Mouse (Mus musculus): ENCODE data around the gene Shc3. TPM values are rescaled to one million over a fixed set of nuclear protein-coding genes. Genes with fewer than 3 reads are reported as not detected.
A peak's percentile ranks its signal among the peaks of the same experiment; 100 is the strongest.

The Shc3 gene
- polyA plus RNA-seq (2021): 0.04 TPM

DNA sequence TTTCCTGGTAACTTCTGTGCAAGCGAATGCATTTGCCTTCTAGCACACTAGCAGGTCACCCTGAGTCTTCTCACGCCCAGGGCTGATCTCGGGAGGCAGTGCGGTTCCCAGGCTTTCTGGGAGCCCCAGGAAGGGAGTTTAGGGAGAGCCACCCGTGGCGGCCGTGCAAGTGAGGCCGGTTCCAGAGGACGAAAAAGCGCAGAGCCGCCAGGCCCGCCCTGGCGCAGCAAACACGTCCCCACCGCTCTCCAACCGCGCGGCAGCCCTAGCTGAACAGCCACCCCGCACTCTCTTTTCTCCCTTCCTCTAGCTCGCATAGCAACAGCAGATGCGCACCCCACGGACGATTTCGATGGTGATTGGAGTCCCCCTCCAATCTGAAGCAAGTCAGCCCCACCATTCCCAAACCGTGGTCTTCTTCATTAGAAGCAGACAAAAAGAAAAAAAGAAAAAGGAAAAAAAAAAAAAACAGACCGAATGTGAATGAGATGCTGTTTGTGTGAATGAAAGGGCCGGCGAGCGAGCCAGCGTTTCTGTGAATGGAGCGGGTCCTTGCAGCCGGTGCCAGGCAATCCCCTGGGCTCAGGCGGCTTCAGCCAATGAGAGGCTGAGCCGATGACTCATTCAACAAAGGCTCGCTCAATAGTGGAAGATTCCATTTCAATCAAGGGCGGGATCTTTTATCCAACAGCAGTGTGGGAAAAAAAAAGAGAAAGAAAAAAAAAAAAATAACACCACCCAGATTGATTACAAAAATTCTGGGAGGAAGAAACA lies at the start of gene Shc3:
Shc3 (minus strand) TSS at position 509 of the 774 bp plus-strand sequence.
- peaks cover 10% of the 10 kb centered on the region for H3K27me3 ChIP-seq
- DNase-seq (ENCODE audit: low read depth, low spot score) (no peak), ATAC-seq (peak; percentile 86)
- in situ Hi-C loops (cut with MboI; ENCODE audit: low pct_unique_long_range_greater_than_20kb): no loop called here
- ChIA-PET CTCF (no interaction called here), POLR2A (no interaction called here)
- TF ChIP-seq CTCF (IDR thresholded peaks at IDR 0.05): no peak

DNA sequence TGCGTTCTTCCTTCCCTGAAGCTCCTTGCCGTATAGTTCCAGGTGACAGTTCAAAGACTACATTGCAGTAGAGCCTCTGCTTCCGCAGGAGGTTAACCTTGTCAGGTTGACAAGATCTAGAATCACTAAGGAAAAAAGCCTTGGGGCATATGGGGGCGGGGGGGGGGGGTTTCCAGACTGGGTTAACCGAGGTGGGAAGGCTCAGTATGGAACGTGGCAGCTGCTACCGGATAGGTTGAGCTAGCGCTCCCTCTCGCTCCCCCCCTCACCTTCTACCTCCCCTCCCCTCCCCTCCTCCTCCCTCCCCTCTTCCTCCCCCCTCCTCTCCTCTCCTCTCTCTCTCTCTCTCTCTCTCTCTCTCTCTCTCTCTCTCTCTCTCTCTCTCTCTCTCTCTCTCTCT lies 49.4 kb upstream of the Shc3 start:
- TF ChIP-seq CTCF (IDR thresholded peaks at IDR 0.05): no peak
- ATAC-seq (no peak), DNase-seq (ENCODE audit: low read depth, low spot score) (no peak)
- peaks cover 9% of the 10 kb centered on the region for H3K27me3 ChIP-seq
- in situ Hi-C loops (cut with MboI; ENCODE audit: low pct_unique_long_range_greater_than_20kb): loop anchor here (5.0 to 10.0 kb wide), 3 partner anchors 164 to 671 kb away; no protein-coding TSS in a partner anchor
- ChIA-PET CTCF (interaction anchor here (1.1 to 1.5 kb wide), 3 partner anchors 14 to 194 kb away, joined by 3 to 8 read pairs (median 3); no protein-coding TSS in a partner anchor), POLR2A (interaction anchor here (0.5 kb wide), 1 partner anchor 16 kb away, joined by 3 read pairs; no protein-coding TSS in a partner anchor)

DNA sequence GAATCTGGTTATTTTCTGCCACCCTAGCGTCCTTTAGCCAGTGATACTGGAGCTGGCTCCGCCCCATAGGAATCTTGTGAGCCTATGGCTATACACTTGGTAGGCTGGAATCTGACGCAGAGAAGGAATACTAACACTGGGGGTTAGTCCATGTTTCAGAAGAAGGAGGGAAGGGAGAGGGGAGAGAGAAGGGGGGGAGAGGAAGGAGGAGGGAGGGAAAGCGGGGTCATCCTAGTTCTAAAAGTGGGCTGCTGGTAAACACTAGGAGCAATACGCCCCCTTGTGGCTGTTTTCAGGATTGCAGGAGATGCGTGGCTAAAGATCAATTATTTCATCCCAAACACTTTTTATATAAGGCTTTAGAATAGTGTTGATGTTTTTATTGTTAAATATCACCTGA lies 48.6 kb upstream of the Shc3 start:
- POLR2A ChIA-PET: no interaction called here
- DNase-seq (ENCODE audit: low read depth, low spot score) (no peak), ATAC-seq (no peak)
- peak; percentile 78 for TF ChIP-seq CTCF (IDR thresholded peaks at IDR 0.05)
- in situ Hi-C loops (cut with MboI; ENCODE audit: low pct_unique_long_range_greater_than_20kb): loop anchor here (5.0 to 10.0 kb wide), 3 partner anchors 163 to 671 kb away; no protein-coding TSS in a partner anchor
- CTCF ChIA-PET: interaction anchor here (0.9 to 1.5 kb wide), 4 partner anchors 13 to 193 kb away, joined by 3 to 8 read pairs (median 3); no protein-coding TSS in a partner anchor
- H3K27me3 ChIP-seq: peaks cover 11% of the 10 kb centered on the region

DNA sequence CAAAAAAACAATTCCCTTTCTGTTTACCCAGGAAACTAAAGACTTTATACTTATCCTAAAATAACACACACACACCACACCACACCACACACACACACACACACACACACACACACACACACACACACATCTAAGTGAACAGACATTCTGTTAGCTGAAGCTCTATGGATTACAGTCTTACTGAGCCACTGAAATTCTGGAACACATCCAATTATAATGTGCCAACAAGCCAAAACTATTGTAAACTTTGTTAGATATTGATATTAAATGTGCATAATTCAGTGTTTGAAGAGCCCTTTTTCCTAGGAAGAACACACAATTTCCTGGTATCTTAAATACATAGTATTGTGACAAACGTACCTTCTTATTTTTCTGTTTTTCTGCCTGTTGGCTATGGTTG lies 48.1 kb upstream of the Shc3 start:
- ChIA-PET CTCF (interaction anchor here (0.9 to 1.5 kb wide), 3 partner anchors 14 to 77 kb away, joined by 3 to 8 read pairs (median 3); no protein-coding TSS in a partner anchor), POLR2A (no interaction called here)
- H3K27me3 ChIP-seq: peaks cover 15% of the 10 kb centered on the region
- TF ChIP-seq CTCF (IDR thresholded peaks at IDR 0.05): no peak
- DNase-seq (ENCODE audit: low read depth, low spot score) (no peak), ATAC-seq (no peak)
- in situ Hi-C loops (cut with MboI; ENCODE audit: low pct_unique_long_range_greater_than_20kb): loop anchor here (5.0 to 10.0 kb wide), 3 partner anchors 163 to 670 kb away; no protein-coding TSS in a partner anchor

DNA sequence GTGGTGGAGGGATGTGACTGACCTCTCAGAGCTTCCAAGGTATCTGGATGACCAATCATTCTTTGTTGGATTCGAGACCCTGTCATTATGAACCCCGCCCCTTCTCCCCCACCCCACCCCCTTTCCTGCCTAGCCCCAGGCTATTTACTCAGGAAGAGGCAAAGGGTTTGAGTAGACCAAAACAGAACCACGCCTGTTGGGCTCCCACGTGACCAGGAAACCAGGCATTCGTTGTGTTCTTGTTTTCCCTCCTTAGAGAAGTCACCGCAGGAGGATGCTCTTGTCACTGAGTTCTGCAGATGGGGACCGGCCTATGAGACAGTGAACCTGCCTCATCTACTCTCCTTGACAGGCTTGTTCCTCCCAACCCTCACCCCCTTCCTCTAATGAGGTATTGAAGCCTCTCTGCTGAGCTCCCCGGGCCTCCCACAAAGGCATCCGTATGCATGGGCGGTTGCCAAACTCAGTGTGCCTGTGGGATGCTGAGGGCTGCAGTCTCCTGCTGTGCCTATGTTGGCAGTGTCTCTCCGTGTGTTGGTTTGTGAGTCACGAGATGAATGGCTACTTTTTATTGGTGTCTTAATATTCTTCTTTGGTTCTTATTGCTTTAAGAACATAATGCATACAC lies 47.3 kb upstream of the Shc3 start:
- POLR2A ChIA-PET: no interaction called here
- ATAC-seq (peak; percentile 80), DNase-seq (ENCODE audit: low read depth, low spot score) (peak; percentile 70)
- H3K27me3 ChIP-seq: peaks cover 18% of the 10 kb centered on the region
- CTCF ChIA-PET: no interaction called here
- no peak for TF ChIP-seq CTCF (IDR thresholded peaks at IDR 0.05)
- in situ Hi-C loops (cut with MboI; ENCODE audit: low pct_unique_long_range_greater_than_20kb): loop anchor here (5.0 to 10.0 kb wide), 3 partner anchors 162 to 669 kb away; no protein-coding TSS in a partner anchor

DNA sequence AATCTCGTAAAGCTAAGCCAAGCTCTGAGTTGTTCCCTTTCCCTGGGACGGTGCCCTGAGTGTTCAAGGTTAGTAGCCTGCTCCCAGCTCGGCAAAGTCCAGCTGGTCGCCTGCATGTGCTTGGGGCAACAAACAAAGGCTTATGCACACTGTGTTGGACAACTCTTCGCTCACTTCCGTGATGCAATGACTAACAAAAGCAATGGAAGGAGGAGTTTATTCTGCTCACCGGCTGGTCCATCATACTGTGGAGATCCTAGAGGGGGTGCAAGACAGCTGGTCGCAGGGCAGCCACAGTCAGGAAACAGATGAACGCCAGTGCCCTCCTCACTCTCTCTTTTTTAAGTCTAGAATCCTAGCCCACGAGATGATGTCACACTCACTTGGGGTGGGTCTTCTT lies 46.6 kb upstream of the Shc3 start:
- H3K27me3 ChIP-seq: peaks cover 18% of the 10 kb centered on the region
- TF ChIP-seq CTCF (IDR thresholded peaks at IDR 0.05): no peak
- no peak for DNase-seq (ENCODE audit: low read depth, low spot score)
- ChIA-PET CTCF (interaction anchor here (1.1 kb wide), 1 partner anchor 90 kb away, joined by 3 read pairs; no protein-coding TSS in a partner anchor), POLR2A (no interaction called here)
- ATAC-seq: no peak
- in situ Hi-C loops (cut with MboI; ENCODE audit: low pct_unique_long_range_greater_than_20kb): loop anchor here (5.0 to 10.0 kb wide), 3 partner anchors 161 to 669 kb away; no protein-coding TSS in a partner anchor

DNA sequence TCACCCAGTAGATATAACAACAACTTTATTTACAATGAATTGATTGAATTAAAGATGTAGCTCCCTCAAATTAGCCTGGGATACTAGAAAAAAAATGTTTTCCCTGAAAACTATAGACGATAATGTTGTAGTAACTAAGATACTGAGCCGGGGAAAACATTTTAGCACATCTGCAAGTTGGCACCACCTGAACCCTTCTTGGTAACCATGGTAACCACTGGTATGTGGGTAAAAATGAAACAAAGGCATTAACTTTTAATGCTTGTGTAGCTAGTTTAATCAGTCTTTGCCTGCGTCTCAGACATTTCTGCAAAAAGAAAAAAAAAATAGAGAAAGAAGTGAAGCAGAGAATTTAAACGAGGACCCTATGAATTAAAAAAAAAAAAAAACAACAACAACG lies 42.3 kb upstream of the Shc3 start:
- ATAC-seq (no peak), DNase-seq (ENCODE audit: low read depth, low spot score) (no peak)
- in situ Hi-C loops (cut with MboI; ENCODE audit: low pct_unique_long_range_greater_than_20kb): loop anchor here (10.0 kb wide), 2 partner anchors 157 to 187 kb away; no protein-coding TSS in a partner anchor
- POLR2A ChIA-PET: interaction anchor here (0.6 kb wide), 1 partner anchor 112 kb away, joined by 3 read pairs; no protein-coding TSS in a partner anchor
- CTCF ChIA-PET: no interaction called here
- peaks cover 15% of the 10 kb centered on the region for H3K27me3 ChIP-seq
- TF ChIP-seq CTCF (IDR thresholded peaks at IDR 0.05): no peak

DNA sequence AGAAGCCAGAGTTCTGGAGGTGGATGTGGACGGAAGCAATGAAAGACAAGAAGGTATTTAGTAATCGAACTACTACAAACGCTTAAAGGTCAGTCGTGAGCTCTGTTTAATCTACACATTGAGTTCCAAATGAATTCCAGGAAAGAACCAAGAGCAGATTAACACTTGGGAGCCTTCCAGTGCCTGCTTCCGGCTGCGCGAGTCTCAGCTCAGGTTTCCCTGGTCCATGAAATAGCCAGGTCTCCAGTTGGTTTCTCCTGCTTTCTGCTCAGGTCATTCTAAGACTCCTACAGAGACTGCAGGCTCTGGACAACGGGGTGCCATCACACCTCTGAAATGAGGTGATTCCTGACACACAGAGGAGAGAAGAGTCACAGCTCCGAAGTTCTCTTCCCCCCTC lies 41.8 kb upstream of the Shc3 start:
- in situ Hi-C loops (cut with MboI; ENCODE audit: low pct_unique_long_range_greater_than_20kb): loop anchor here (10.0 kb wide), 2 partner anchors 156 to 186 kb away; no protein-coding TSS in a partner anchor
- TF ChIP-seq CTCF (IDR thresholded peaks at IDR 0.05): no peak
- peaks cover 14% of the 10 kb centered on the region for H3K27me3 ChIP-seq
- POLR2A ChIA-PET: no interaction called here
- ATAC-seq (no peak), DNase-seq (ENCODE audit: low read depth, low spot score) (no peak)
- CTCF ChIA-PET: no interaction called here

DNA sequence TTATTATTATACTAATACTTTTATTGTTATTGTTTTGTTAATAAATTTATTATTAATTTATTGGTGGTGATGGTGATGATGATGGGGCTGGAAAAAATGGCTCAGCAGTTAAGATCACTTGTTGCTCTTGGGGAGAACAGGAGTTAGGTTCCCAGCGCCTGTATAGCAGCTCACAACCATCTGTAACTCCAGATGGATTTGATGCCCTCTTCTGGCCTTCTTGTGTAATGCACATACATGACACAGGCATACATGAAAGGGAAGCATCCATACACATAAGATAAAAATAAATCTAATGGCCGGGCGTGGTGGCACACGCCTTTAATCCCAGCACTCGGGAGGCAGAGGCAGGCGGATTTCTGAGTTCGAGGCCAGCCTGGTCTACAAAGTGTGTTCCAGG lies 40.0 kb upstream of the Shc3 start:
- POLR2A ChIA-PET: no interaction called here
- peaks cover 9% of the 10 kb centered on the region for H3K27me3 ChIP-seq
- CTCF ChIA-PET: no interaction called here
- no peak for TF ChIP-seq CTCF (IDR thresholded peaks at IDR 0.05)
- DNase-seq (ENCODE audit: low read depth, low spot score): no peak
- in situ Hi-C loops (cut with MboI; ENCODE audit: low pct_unique_long_range_greater_than_20kb): no loop called here
- ATAC-seq: no peak

DNA sequence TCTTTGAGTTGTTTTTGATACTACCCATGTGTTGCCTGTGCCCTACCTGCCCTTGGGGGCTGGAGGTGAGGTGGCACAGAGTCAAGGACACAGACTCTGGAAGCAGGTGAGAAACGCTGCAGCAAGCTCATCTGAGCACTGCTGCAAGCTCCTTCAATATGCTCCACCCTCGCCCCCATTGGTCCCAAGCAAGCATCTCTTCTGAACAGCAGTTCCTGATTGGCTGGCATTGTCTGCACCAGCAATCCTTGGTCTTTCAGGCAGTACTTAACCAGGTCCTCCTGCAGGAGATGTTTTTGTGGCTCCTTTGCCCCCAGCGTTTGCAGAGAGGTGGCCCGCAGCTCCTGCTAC lies 34.6 kb upstream of the Shc3 start:
- in situ Hi-C loops (cut with MboI; ENCODE audit: low pct_unique_long_range_greater_than_20kb): no loop called here
- ChIA-PET CTCF (no interaction called here), POLR2A (no interaction called here)
- no peak for TF ChIP-seq CTCF (IDR thresholded peaks at IDR 0.05)
- no peak for ATAC-seq
- DNase-seq (ENCODE audit: low read depth, low spot score): no peak
- peaks cover 10% of the 10 kb centered on the region for H3K27me3 ChIP-seq

Measured in Patski (cell line).